Mouse (Mus musculus) gastrocnemius, adult 18-20 months (tissue): ENCODE data around the gene Pcare. TPM values are rescaled to one million over a fixed set of nuclear protein-coding genes. Genes with fewer than 3 reads are reported as not detected.
"Not testable (repeated sequence)": the region's sequence is repeated elsewhere in the genome, so short reads cannot be mapped to it uniquely, and the experiment has no call there.

ENCODE experiments used
- DNase-seq: peaks from one replicate; pipeline ENCODE4 v3.0.0; 2021; ENCODE audit warnings: low spot score
- long read RNA-seq, 2 experiments: library from polyadenylated mRNA; stranded (forward); transcript quantifications; one replicate each; pipeline ENCODE4 v2.0.0; 2021
- total RNA-seq, 2 experiments: library from RNA; stranded (reverse); gene quantifications; 2 replicates each; pipeline ENCODE4 v1.2.3; 2021

Gene Pcare
- under 1 TPM in 1 of 2 experiments, not detected in 1; 0.05 TPM for total RNA-seq
- long read RNA-seq, experiment 1, result 0 reads
- long read RNA-seq, experiment 2, result 0 reads

DNA sequence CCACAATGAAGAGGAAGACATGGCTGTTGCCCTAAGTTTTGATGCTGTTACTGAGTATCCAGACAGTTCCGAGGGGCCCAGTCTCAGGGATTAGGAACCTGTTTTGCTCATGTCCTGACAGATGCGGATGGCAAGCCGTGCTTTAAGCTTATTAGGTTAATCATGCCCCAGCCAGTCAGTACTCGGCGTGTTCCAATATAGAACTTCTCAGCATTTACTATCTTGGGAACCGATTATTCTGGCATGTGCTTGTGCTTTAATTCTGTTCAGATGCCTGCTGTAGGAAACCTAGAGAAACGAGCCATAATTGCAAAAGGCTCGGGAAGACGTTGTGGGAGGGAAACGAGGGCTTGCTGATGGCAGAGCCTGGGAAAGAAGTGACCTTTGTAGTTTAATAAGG, at the start of gene Pcare:
Pcare (minus strand) TSS at position 64 of the 400 bp plus-strand sequence.
- no peak for DNase-seq

- DNase-seq, result no peak
Measured at GRCm38 (mm10) chr17:71795521-71796205, 43.0 kb upstream of the Pcare start.

GRCm38 (mm10) chr17:71791622-71792021, 38.9 kb upstream of the Pcare start:
- no peak for DNase-seq

GRCm38 (mm10) chr17:71791109-71791508, 38.4 kb upstream of the Pcare start:
- DNase-seq, result no peak

DNA sequence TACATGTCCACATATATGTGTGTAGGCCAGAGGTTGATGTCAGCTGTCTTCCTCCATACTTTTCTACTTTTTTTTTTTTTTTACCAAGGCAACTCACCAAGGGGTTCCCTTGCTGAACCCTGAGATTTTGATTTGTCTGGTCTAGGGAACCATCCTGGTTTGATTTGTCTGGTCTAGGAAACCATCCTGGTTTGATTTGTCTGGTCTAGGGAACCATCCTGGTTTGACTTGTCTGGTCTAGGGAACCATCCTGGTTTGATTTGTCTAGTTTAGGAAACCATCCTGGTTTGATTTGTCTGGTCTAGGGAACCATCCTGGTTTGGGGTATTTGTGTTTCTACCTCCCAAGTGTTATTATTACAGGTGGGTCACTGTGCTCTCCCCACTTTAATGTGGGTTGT, 33.8 kb upstream of the Pcare start:
- no peak for DNase-seq

DNA sequence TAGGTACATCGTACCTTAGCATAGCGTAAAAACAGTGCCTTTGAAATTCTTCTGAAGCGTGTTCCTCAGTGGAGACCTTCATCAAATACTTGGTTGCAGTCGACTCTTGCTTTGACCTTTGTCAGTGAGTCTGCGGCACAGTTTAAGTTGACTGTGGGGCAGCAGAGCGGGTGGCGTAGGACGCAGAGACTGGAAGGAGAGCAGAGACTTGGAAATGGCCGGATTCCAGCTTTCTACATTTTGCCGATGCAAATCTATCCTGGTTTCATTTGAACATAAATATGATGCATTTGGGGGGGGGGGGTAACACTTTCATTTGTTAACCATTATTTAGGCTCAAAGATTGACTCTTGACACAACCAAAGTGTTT, 30.7 kb upstream of the Pcare start:
- DNase-seq, result peak; percentile 11

DNA sequence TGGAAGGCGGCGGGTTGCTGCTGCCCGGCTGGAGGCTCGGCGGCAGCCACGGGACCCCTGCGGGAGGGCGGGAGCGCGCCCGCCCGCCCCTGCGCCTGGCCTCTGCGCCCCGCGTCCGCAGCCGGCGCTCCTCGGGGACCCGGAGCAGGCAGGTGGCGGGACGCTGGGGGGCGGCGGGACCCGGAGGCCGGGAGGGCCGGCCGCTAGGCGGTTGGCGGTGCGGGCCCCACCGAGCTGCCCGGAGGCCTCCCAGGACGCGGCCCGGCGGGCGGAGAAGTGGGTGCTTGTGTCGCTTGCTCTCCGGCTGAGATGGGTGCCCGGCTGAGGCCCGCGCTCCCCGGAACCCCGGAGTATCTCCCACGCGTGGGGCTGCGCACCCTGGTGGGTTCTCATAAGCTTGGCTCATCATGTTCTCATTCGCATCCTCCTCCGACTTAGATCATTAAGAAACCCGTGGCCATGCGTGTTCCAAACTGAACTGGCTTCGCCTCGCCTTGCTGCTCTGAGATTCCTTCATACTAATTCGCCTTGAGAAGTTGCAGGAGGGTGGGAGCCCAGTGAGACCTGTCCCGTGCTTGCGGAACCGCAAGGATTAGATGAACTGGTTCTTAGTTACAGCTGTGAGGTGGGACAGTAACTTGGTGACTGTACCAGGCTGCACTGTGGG, 30.1 kb upstream of the Pcare start:
- peak; percentile 17 for DNase-seq

- DNase-seq, result no peak
Measured at GRCm38 (mm10) chr17:71782242-71782698, 29.6 kb upstream of the Pcare start.

- peak; percentile 10 for DNase-seq
Measured at GRCm38 (mm10) chr17:71780945-71781344, 28.3 kb upstream of the Pcare start.

- no peak for DNase-seq
Measured at GRCm38 (mm10) chr17:71780490-71780889, 27.8 kb upstream of the Pcare start.

DNA sequence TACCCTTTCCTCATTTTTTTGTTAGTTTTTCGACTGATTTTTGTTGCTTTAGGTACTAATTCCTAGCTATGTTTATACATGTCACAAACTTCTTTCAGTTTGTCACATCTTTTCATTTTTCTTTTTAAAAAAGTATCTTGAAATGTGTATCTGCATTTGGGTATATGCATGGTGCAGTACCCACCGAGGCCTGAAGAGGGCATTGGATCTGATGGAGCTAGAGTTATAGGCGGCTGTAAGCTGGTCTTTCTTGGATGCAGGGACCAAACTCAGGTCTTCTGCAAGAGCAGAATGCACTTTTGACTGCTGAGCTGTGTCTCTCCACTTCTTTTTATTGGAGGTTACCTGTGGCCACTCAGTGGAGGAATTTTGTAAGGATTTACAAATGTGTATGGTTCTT, 26.0 kb upstream of the Pcare start:
- no peak for DNase-seq

DNA sequence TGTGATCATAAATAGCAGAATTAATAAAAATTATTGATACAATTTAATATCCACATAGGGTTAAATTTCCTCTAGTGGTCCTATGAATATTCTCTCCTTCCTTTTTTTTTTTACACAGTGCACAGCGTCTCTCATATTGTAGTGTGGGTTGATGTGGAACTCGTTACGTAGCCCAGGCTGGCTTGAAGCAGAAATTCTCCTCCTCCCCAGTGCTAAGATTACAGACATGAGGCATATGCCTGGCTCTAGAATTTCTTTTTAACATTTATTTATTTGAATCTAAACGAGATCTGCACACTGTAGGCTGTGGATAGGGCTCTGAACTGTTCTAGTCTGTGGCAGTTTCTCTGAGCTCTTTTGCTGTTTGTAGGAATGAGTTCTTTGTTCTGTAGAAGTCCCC, 22.6 kb upstream of the Pcare start:
- DNase-seq, result no peak

DNA sequence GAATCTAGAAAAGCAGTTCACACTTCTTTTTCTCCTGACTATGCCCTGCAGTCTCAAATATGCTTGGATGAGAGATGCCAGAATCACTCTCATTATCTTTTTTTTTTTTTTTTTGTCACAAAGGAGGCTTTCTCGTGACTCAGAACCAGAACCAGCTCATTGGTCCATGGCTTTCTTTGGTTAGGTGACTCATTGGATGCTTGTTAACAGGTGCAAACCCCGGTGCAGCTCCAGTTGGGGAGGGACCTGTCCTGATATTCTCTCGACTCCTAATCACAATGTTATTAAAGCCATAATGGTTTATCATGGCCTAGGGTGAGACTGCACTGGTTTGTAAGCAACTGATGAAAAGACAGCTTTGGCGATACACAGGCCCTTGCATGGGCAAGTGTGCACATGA, 21.5 kb upstream of the Pcare start:
- no peak for DNase-seq

DNA sequence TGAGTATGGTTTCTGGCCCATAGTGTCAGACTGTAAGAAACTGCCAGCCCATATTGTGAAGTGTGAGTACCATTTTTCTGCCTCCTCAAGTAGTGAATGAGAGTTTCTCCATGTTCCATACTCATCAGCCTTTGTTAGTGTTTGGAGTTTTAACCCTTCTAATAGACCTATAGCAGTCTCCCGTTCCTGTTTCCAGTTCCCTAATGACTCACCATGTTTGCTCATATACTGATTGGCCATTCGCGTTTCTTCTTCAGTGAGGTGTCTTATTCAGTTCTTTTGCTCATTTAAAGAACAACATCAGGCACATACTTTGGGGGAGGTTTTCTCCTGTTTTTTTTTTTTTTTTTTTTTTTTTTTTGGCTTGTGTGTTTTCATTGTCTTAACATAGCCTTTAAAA, 18.0 kb upstream of the Pcare start:
- DNase-seq, result no peak

GRCm38 (mm10) chr17:71769564-71769963, 16.9 kb upstream of the Pcare start:
- no peak for DNase-seq

DNA sequence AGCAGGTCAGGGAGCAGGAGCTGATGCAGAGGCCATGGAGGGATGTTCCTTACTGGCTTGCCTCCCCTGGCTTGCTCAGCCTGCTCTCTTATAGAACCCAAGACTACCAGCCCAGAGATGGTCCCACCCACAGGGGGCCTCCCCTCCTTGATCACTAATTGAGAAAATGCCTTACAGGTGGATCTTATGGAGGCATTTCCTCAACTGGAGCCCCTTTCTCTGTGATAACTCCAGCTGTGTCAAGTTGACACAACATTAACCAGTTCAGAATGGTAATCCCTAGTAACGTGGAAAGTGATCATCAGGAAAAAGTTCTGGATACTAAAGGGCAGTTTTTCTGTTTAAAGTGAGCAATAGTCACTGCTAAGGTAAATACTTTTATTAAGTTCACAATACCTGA, 15.5 kb upstream of the Pcare start, which contains the start of gene Clip4:
Clip4 (plus strand) TSS at position 301 of the 400 bp plus-strand sequence.
- DNase-seq, result not testable (repeated sequence)

DNA sequence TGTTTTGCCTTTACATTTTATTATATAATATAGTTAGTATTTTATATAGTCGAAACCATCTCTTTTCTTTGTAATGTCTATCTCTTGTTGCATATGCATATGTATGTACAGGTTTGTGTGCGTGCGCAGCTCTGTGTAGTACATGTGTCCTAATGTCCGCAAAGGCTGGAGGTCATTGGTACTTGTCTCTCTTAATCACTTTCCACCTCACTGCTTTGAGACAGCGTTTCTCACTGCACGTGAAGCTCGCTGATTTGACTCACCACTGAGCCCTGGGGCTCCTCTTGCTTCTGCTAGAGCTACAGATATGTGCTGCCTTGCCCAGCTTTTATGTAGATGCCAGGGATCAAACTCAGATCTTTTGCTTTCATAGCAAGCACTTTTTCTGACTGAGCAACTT, 7.8 kb upstream of the Pcare start:
- no peak for DNase-seq

DNA sequence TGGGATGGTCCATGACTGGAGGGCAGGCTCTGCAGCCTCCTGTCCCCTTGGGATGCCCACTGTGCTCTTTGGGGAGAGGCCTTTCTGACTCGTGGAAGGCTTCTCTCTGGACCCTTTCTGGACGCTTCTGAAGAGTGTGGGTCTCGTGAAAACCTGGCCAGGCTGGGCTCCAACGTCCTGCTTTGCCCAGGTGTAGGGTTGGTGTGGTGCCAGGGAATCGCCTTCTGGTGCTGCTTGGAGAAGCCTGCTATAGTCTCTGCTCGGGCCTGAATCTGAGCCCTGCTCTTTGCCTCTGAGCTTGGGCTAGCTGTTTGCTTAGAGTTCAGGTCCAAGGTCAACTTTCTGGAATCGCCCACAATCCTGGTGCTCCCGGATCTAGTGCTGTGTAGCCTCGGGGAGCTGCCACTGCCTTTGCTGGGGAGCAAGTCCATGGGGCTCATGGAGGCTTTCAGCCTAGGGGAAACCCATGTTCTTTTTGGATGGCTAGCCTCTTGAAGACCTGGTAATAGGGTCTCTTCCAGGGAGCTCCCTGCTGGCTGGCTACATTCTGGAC, 3.0 kb downstream of the Pcare start:
- DNase-seq, result no peak

DNA sequence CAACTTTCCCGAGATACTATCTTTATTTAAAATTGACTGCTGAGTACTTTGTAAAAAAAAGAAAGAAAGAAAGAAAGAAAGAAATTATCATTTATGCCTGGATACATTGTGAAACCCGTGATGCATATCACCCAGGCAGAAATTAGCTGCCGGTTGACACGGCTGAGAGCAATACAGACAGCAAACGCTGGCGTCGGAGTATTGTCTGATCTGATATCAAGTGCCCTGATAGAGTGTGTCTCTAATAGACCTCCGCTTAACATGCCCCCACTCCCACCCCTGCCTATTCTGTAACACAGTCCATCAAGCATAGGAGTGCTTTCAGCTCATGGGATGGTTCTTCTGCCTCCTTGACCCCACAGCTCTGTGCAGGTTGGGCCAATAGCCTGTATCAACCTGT, 5.1 kb downstream of the Pcare start:
- DNase-seq, result no peak

GRCm38 (mm10) chr17:71746114-71746513, 6.6 kb downstream of the Pcare start:
- no peak for DNase-seq

- no peak for DNase-seq
Measured at GRCm38 (mm10) chr17:71742935-71743334, 9.8 kb downstream of the Pcare start.

GRCm38 (mm10) chr17:71742156-71742555, 10.5 kb downstream of the Pcare start:
- no peak for DNase-seq

DNA sequence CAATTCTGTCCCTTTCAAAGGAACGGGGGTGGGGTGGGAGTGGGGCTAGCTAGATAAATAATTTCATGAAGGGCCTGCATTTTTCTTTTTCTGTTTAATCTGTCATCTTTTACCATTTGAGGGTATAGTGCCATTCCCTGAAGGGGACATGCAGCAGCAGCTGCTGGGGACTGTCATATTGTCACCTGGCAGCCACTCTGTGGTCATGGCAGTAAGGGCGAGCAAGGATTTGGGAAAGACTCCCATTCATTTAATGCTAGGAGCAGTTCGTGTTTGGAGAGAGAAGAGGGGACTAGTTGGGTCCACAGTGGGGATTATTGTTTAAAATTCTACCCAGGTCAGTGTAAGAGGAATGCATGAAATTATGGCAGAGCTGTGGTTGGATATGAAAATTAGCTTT, 16.3 kb downstream of the Pcare start:
- DNase-seq, result no peak
